ENCODE assay signal across 8 mouse cellular contexts in the genomic region with DNA sequence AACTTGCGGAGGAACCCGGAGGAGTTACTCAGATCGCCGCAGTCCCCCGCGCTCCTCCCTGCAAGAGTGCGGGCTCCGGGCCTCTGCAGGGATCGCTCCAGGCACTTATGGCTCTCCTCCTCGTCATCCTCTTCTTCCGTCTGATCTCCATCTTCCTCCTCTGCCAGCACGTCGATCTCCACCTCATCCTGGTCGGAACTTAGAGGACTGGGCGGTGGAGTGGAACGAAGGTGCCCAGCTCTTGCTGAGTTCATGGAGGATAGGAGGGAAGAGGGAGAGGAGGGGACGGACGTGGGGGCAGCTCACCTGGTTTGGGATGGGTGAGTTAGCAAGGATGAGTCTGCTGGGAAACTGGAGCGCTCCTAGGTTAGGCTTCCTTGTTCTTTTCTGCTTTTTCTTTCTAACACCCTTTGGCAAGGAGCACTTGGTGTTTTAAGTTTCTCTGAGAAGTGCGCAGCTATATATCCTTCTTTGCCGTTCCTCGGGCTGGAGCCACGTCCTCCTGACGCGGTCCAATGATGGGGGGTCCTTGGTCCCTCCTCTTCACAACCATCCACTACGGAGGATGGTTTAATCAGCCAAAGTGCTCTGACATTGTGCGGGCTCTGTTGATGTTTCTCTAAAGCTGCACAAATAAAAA. TPM values are rescaled to one million over a fixed set of nuclear protein-coding genes. Genes with fewer than 3 reads are reported as not detected.
DNase-seq lines count a peak whose midpoint lies in the region; ATAC-seq lines count a peak whose summit lies in the region.

A gene (minus strand): TSS at position 617 of the 640 bp plus-strand sequence.

- no peak for ATAC-seq in heart, embryonic 15.5 days (replicated peaks; ENCODE audit: insufficient number of reproducible peaks, insufficient read depth, low FRiP score, low read depth)
- ATAC-seq in embryonic facial prominence, embryonic 11.5 days (replicated peaks; ENCODE audit: insufficient number of reproducible peaks, low FRiP score, low TSS enrichment, low read depth): no peak
- ATAC-seq in hindbrain, embryonic 15.5 days (ENCODE audit: low FRiP score, low read depth): no peak
- ATAC-seq in midbrain, embryonic 15.5 days (replicated peaks): 0 out of 2 replicates have a peak, but pooled peaks have one; percentile 21

- no peak for DNase-seq in heart, postnatal 10 days
- DNase-seq in embryonic facial prominence, embryonic 11.5 days (ENCODE audit: low spot score): no peak
- no peak for DNase-seq in layer of hippocampus, adult 8-10 months (ENCODE audit: low spot score in 2 of 2)
- DNase-seq in left cerebral cortex, postnatal 36 days (ENCODE audit: low spot score in 2 of 2): no peak
- DNase-seq in ovary, postnatal 14 days (ENCODE audit: low spot score): no peak

- H3K36me3 ChIP-seq in heart, embryonic 15.5 days: no peaks in the 10 kb centered on the region
- H3K36me3 ChIP-seq in embryonic facial prominence, embryonic 11.5 days (replicated peaks; ENCODE audit: control insufficient read depth, insufficient read depth, low read depth, low read length): no peaks in the 10 kb centered on the region
- no peaks in the 10 kb centered on the region for H3K36me3 ChIP-seq in hindbrain, embryonic 15.5 days
- no peaks in the 10 kb centered on the region for H3K36me3 ChIP-seq in midbrain, embryonic 15.5 days (replicated peaks)

- H3K27me3 ChIP-seq in heart, embryonic 15.5 days: peaks cover 90% of the 10 kb centered on the region
- peaks cover 60% of the 10 kb centered on the region for H3K27me3 ChIP-seq in embryonic facial prominence, embryonic 11.5 days (ENCODE audit: control insufficient read depth, insufficient read depth, low read length)
- H3K27me3 ChIP-seq in hindbrain, embryonic 15.5 days: peaks cover 64% of the 10 kb centered on the region
- peaks cover 72% of the 10 kb centered on the region for H3K27me3 ChIP-seq in midbrain, embryonic 15.5 days (replicated peaks)

- H3K27ac ChIP-seq in heart, embryonic 15.5 days: no peak within 1 kb of the TSS
- H3K27ac ChIP-seq in embryonic facial prominence, embryonic 11.5 days (replicated peaks; ENCODE audit: low read depth, low read length): no peak within 1 kb of the TSS
- H3K27ac ChIP-seq in hindbrain, embryonic 15.5 days (replicated peaks): no peak within 1 kb of the TSS
- H3K27ac ChIP-seq in midbrain, embryonic 15.5 days: no peak within 1 kb of the TSS

- H3K4me3 ChIP-seq in heart, embryonic 15.5 days: peak within 1 kb of the TSS; percentile 47
- H3K4me3 ChIP-seq in embryonic facial prominence, embryonic 11.5 days (ENCODE audit: low read depth, low read length): peak within 1 kb of the TSS; percentile 34
- peak within 1 kb of the TSS; percentile 37 for H3K4me3 ChIP-seq in hindbrain, embryonic 15.5 days
- peak within 1 kb of the TSS; percentile 36 for H3K4me3 ChIP-seq in midbrain, embryonic 15.5 days

- intact Hi-C loops in heart, postnatal 10 days (cut with DNase I): no loop called here
- intact Hi-C loops in left cerebral cortex, postnatal 36 days (cut with DNase I): loop anchor here (5.0 kb wide), 1 partner anchor 772 kb away; a partner anchor contains a TSS

- WGBS in heart, embryonic 15.5 days: 2% methylated on average over 27 of the region's 27 CpGs
- WGBS in embryonic facial prominence, embryonic 11.5 days: under 1% methylated on average over 27 of the region's 27 CpGs
- WGBS in hindbrain, embryonic 15.5 days: under 1% methylated on average over 27 of the region's 27 CpGs
- WGBS in midbrain, embryonic 15.5 days: under 1% methylated on average over 27 of the region's 27 CpGs

- no peak within 1 kb of the TSS for H3K9ac ChIP-seq in heart, embryonic 15.5 days
- H3K9ac ChIP-seq in embryonic facial prominence, embryonic 11.5 days (replicated peaks; ENCODE audit: low read length): peak within 1 kb of the TSS; percentile 10; the same call in 1 of the 2 replicates
- no peak within 1 kb of the TSS for H3K9ac ChIP-seq in hindbrain, embryonic 15.5 days
- H3K9ac ChIP-seq in midbrain, embryonic 15.5 days: no peak within 1 kb of the TSS; the same call in 1 of the 2 replicates

- H3K4me2 ChIP-seq in heart, embryonic 15.5 days: peak within 1 kb of the TSS; percentile 82
- peak within 1 kb of the TSS; percentile 76 for H3K4me2 ChIP-seq in embryonic facial prominence, embryonic 11.5 days (ENCODE audit: low read depth, low read length)
- peak within 1 kb of the TSS; percentile 67 for H3K4me2 ChIP-seq in hindbrain, embryonic 15.5 days
- H3K4me2 ChIP-seq in midbrain, embryonic 15.5 days: peak within 1 kb of the TSS; percentile 62

- H3K4me1 ChIP-seq in heart, embryonic 15.5 days (replicated peaks): peaks cover 29% of the 10 kb centered on the region
- H3K4me1 ChIP-seq in embryonic facial prominence, embryonic 11.5 days (ENCODE audit: control insufficient read depth, insufficient read depth, low read length): peaks cover 7% of the 10 kb centered on the region
- H3K4me1 ChIP-seq in hindbrain, embryonic 15.5 days (replicated peaks): peaks cover 23% of the 10 kb centered on the region
- H3K4me1 ChIP-seq in midbrain, embryonic 15.5 days: peaks cover 30% of the 10 kb centered on the region

- no peaks in the 10 kb centered on the region for H3K9me3 ChIP-seq in heart, embryonic 15.5 days (replicated peaks)
- no peaks in the 10 kb centered on the region for H3K9me3 ChIP-seq in embryonic facial prominence, embryonic 11.5 days (replicated peaks; ENCODE audit: control insufficient read depth, low read length)
- no peaks in the 10 kb centered on the region for H3K9me3 ChIP-seq in hindbrain, embryonic 15.5 days
- no peaks in the 10 kb centered on the region for H3K9me3 ChIP-seq in midbrain, embryonic 15.5 days

RNA-seq across cellular contexts. Expression of the gene that starts here (rescaled TPM):
- not detected in 2 replicates for polyA plus RNA-seq in heart, embryonic 15.5 days (2015; fragmentation: Nextera tagmentation; extraction: Ambion mirVana)
- total RNA-seq in heart, postnatal 10 days (2021): not detected
- polyA plus RNA-seq in embryonic facial prominence, embryonic 11.5 days (2014; fragmentation: Nextera tagmentation; extraction: Ambion mirVana): not detected in 2 replicates
- 0.16 and 0.27 TPM in 2 replicates for polyA plus RNA-seq in hindbrain, embryonic 15.5 days (2015; fragmentation: Nextera tagmentation; extraction: Ambion mirVana)
- 0.17 TPM in 1 of 2 replicates, not detected in the other for polyA plus RNA-seq in midbrain, embryonic 15.5 days (2015; fragmentation: Nextera tagmentation; extraction: Ambion mirVana)
- not detected for total RNA-seq in layer of hippocampus, adult 8-10 months (2022)
- not detected for total RNA-seq in left cerebral cortex, postnatal 36 days (2021)

Comparison
In these comparisons a context has a peak if more than half of its experiments do, and no peak if none do; other contexts are left out.
1. Peak in ATAC-seq, H3K4me3 ChIP-seq and H3K4me2 ChIP-seq in midbrain, embryonic 15.5 days; RNA of the gene not detected or under 1 TPM.